Mouse (Mus musculus): Measurements from ENCODE around the gene Trpv1. TPM values are rescaled to one million over a fixed set of nuclear protein-coding genes. Genes with fewer than 3 reads are reported as not detected.
A peak's percentile ranks its signal among the peaks of the same experiment; 100 is the strongest.

Gene Trpv1
- polyA plus RNA-seq, 1 experiment from 2014 or later = 0.24 TPM

- 22% methylated on average over 5 of the region's 5 CpGs for WGBS
- Histone ChIP-seq H3K9ac (no peak overlapping the region), H3K4me1 (peaks cover 14% of the 10 kb centered on the region), H3K27ac (replicated peaks) (peak overlapping the region; percentile 74), H3K4me3 (replicated peaks) (no peak overlapping the region), H3K36me3 (no peaks in the 10 kb centered on the region), H3K4me2 (replicated peaks) (no peak overlapping the region), H3K27me3 (no peaks in the 10 kb centered on the region), H3K9me3 (replicated peaks) (no peaks in the 10 kb centered on the region)
- peak; percentile 18; the same call in 1 of the 2 replicates for ATAC-seq (ENCODE audit: insufficient number of reproducible peaks, low FRiP score, low TSS enrichment, low read depth)
These were observed 2.1 kb downstream of the Trpv1 start for GRCm38 (mm10) chr11:73235990-73236701.

DNA sequence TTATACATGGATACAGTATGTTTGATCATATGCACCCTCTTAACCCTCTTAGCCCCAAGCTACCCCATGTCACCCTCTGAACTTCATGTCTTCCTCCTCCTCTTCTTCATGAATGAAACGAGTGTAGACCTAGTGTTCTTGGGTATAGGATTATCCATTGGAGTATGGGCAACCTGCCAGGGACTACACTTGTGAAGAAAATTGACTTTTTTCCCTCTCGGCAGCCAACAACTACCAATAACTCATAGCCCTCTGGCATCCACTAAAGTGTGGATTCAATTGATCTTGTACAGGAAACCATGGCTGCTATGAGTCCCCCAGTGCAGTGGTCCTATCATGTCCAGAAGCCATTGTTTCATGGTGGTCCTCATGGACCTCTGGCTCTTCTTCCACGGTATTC is 2.6 kb downstream of the Trpv1 start:
- no peak for ATAC-seq (ENCODE audit: insufficient number of reproducible peaks, low FRiP score, low TSS enrichment, low read depth)

DNA sequence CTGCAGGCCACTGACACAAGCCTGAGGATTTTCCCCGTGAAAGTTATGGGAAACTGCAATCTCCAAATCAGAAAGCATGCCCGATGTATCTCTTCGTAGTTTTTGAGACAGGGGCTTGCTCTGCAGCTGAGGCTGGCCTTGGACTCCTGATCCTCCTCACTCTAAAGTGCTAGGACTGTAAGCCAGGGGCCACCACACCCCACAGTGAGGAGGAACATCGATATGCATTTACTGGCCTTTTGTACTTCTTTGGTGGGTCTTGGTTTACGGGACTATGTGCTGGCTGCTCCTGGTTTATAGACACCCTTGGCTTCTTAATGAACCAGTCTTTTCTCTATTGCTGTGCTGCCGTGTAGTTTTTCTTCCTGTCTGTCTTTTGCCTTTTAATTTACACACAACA is 8.1 kb downstream of the Trpv1 start:
- H3K36me3 ChIP-seq = no peaks in the 10 kb centered on the region
- H3K4me2 ChIP-seq (replicated peaks) = no peak overlapping the region
- 84% methylated on average over 6 of the region's 6 CpGs for WGBS
- H3K27ac ChIP-seq (replicated peaks) = no peak overlapping the region
- ATAC-seq (ENCODE audit: insufficient number of reproducible peaks, low FRiP score, low TSS enrichment, low read depth) = no peak
- H3K9me3 ChIP-seq (replicated peaks) = no peaks in the 10 kb centered on the region
- no peak overlapping the region for H3K4me3 ChIP-seq (replicated peaks)
- no peak overlapping the region for H3K9ac ChIP-seq
- H3K27me3 ChIP-seq = no peaks in the 10 kb centered on the region
- no peaks in the 10 kb centered on the region for H3K4me1 ChIP-seq

More for the DNA sequence above, 2.6 kb downstream of the Trpv1 start:
- no peak overlapping the region; the same call in 1 of the 2 replicates for H3K27ac ChIP-seq (replicated peaks)
- H3K27me3 ChIP-seq = no peaks in the 10 kb centered on the region
- no peak overlapping the region for H3K4me3 ChIP-seq (replicated peaks)
- H3K4me2 ChIP-seq (replicated peaks) = no peak overlapping the region
- no peaks in the 10 kb centered on the region for H3K9me3 ChIP-seq (replicated peaks)
- no peaks in the 10 kb centered on the region for H3K36me3 ChIP-seq
- no peak overlapping the region for H3K9ac ChIP-seq
- peaks cover 14% of the 10 kb centered on the region for H3K4me1 ChIP-seq
- 46% methylated on average over 3 of the region's 3 CpGs for WGBS

- no peaks in the 10 kb centered on the region for H3K4me1 ChIP-seq
- H3K27me3 ChIP-seq = no peaks in the 10 kb centered on the region
- H3K27ac ChIP-seq (replicated peaks) = no peak overlapping the region
- H3K4me3 ChIP-seq (replicated peaks) = no peak overlapping the region
- WGBS = 89% methylated on average over 4 of the region's 4 CpGs
- no peaks in the 10 kb centered on the region for H3K9me3 ChIP-seq (replicated peaks)
- H3K4me2 ChIP-seq (replicated peaks) = no peak overlapping the region
- ATAC-seq (ENCODE audit: insufficient number of reproducible peaks, low FRiP score, low TSS enrichment, low read depth) = no peak
- H3K9ac ChIP-seq = no peak overlapping the region
- H3K36me3 ChIP-seq = no peaks in the 10 kb centered on the region
These were observed 8.7 kb downstream of the Trpv1 start for GRCm38 (mm10) chr11:73242777-73243176.

GRCm38 (mm10) chr11:73257362-73257945 is 23.4 kb downstream of the Trpv1 start:
- no peak overlapping the region for H3K9ac ChIP-seq
- H3K27ac ChIP-seq (replicated peaks) = no peak overlapping the region
- no peaks in the 10 kb centered on the region for H3K4me1 ChIP-seq
- 80% methylated on average over 4 of the region's 4 CpGs for WGBS
- no peaks in the 10 kb centered on the region for H3K9me3 ChIP-seq (replicated peaks)
- no peak for ATAC-seq (ENCODE audit: insufficient number of reproducible peaks, low FRiP score, low TSS enrichment, low read depth)
- H3K27me3 ChIP-seq = no peaks in the 10 kb centered on the region
- H3K4me3 ChIP-seq (replicated peaks) = no peak overlapping the region
- H3K36me3 ChIP-seq = no peaks in the 10 kb centered on the region
- H3K4me2 ChIP-seq (replicated peaks) = no peak overlapping the region

DNA sequence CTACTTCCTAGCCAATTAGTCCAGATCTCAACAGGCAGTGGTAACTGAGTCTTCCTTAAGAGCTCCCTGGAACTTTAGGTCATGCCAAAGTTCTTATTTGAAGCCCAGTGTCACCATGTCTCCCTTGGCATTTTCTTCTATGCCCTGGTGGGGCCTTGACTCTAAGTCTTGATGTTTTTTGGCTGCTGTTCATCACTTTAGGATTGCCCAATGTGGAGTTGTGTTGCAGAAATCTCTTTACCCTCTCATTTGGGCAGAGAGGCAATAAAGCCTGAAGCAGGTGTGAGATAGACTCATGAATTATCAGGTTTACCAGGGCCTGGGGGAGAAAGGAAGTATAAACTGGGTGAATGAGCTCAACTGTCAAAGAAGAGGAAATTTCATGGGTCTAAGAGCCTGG is 24.6 kb downstream of the Trpv1 start:
- no peaks in the 10 kb centered on the region for H3K9me3 ChIP-seq (replicated peaks)
- ATAC-seq (ENCODE audit: insufficient number of reproducible peaks, low FRiP score, low TSS enrichment, low read depth) = no peak
- H3K4me3 ChIP-seq (replicated peaks) = no peak overlapping the region
- no peaks in the 10 kb centered on the region for H3K27me3 ChIP-seq
- H3K36me3 ChIP-seq = no peaks in the 10 kb centered on the region
- no peak overlapping the region for H3K27ac ChIP-seq (replicated peaks)
- no peak overlapping the region for H3K9ac ChIP-seq
- H3K4me1 ChIP-seq = no peaks in the 10 kb centered on the region
- H3K4me2 ChIP-seq (replicated peaks) = no peak overlapping the region

DNA sequence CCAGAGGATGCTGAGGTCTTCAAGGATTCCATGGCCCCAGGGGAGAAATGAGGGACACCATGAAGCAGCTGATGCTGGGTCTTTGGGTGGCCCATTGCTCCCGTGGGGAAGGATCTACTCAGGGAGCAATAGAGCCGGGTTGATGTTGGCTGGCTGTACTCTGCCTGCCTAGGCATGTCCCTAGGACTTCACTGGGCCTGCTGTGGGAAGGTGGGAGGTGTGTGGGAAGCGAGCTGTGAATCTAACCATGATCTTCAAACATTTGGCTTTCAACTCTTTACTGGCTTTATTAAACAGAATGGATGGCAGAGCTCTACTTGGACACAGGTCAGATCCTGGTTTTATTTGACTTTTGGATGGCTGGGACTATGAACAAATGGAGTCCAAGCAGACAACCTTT is 26.4 kb downstream of the Trpv1 start:
- H3K27me3 ChIP-seq = no peaks in the 10 kb centered on the region
- H3K9me3 ChIP-seq (replicated peaks) = no peaks in the 10 kb centered on the region
- no peak overlapping the region for H3K4me2 ChIP-seq (replicated peaks)
- no peak overlapping the region for H3K9ac ChIP-seq
- H3K4me1 ChIP-seq = no peaks in the 10 kb centered on the region
- H3K27ac ChIP-seq (replicated peaks) = no peak overlapping the region
- no peaks in the 10 kb centered on the region for H3K36me3 ChIP-seq
- H3K4me3 ChIP-seq (replicated peaks) = no peak overlapping the region
- 51% methylated on average over 3 of the region's 3 CpGs for WGBS
- ATAC-seq (ENCODE audit: insufficient number of reproducible peaks, low FRiP score, low TSS enrichment, low read depth) = no peak

DNA sequence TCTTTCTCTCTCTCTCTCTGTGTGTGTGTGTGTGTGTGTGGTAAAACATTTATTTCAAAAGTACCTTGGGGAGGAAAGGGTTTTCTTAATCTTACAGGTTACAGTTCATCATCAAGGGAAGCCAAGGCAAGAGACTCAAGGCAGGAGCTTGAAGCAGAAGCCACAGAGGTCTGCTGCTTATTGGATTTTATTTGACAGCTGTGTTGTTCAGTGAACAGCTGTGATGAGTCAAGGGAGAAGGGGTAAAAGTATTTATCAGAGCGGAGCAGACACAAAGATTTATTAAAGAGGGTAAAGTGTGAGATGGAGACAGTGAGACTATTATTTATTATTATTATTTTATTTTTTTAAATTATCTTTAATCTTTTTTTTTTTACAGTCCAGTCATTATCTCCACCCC is 27.3 kb downstream of the Trpv1 start:
- H3K9ac ChIP-seq = no peak overlapping the region
- ATAC-seq (ENCODE audit: insufficient number of reproducible peaks, low FRiP score, low TSS enrichment, low read depth) = no peak
- 67% methylated on average over 1 of the region's 1 CpGs for WGBS

DNA sequence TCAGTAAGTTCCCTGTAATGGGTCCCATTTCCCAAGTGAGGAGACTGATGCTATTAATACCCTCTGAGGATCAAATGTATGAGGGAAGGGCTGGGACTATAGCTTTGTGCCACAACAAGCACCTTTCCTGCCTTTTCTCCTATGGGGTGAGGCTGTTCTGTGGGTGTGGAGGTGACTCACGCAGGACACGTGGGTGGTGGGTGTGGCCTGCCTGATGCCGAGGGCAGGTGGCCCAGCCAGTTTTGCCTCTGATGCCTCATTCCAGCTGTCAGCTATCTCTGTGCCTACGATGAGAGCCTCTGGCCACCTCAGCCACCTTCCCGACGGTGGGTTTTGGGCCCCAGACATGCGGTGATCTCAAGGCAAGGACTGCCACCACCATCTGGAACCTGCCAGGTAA is 33.2 kb downstream of the Trpv1 start, which contains the start of gene Trpv3:
Gene Trpv3, plus strand, starts transcription at position 122 of the 400 bp plus-strand sequence.
- WGBS = 65% methylated on average over 7 of the region's 7 CpGs
- Histone ChIP-seq H3K9me3 (replicated peaks) (no peaks in the 10 kb centered on the region), H3K36me3 (no peaks in the 10 kb centered on the region), H3K4me2 (replicated peaks) (peak within 1 kb of the TSS; percentile 25; the same call in 1 of the 2 replicates), H3K9ac (no peak within 1 kb of the TSS), H3K27me3 (no peaks in the 10 kb centered on the region), H3K4me1 (no peaks in the 10 kb centered on the region), H3K4me3 (replicated peaks) (peak within 1 kb of the TSS; percentile 12), H3K27ac (replicated peaks) (peak within 1 kb of the TSS; percentile 55)
- no peak for ATAC-seq (ENCODE audit: insufficient number of reproducible peaks, low FRiP score, low TSS enrichment, low read depth)

More for the DNA sequence above, 27.3 kb downstream of the Trpv1 start:
- Histone ChIP-seq H3K27me3 (no peaks in the 10 kb centered on the region), H3K4me3 (replicated peaks) (no peak overlapping the region), H3K36me3 (no peaks in the 10 kb centered on the region), H3K4me2 (replicated peaks) (no peak overlapping the region), H3K27ac (replicated peaks) (no peak overlapping the region), H3K9me3 (replicated peaks) (no peaks in the 10 kb centered on the region), H3K4me1 (no peaks in the 10 kb centered on the region)

GRCm38 (mm10) chr11:73274821-73275220 is 40.7 kb downstream of the Trpv1 start:
- no peak overlapping the region for H3K9ac ChIP-seq
- 45% methylated on average over 2 of the region's 2 CpGs for WGBS

GRCm38 (mm10) chr11:73280710-73281109 is 46.6 kb downstream of the Trpv1 start:
- Histone ChIP-seq H3K27me3 (no peaks in the 10 kb centered on the region), H3K9ac (no peak overlapping the region), H3K27ac (replicated peaks) (no peak overlapping the region), H3K4me3 (replicated peaks) (no peak overlapping the region), H3K4me2 (replicated peaks) (no peak overlapping the region), H3K36me3 (no peaks in the 10 kb centered on the region), H3K9me3 (replicated peaks) (no peaks in the 10 kb centered on the region), H3K4me1 (0 out of 2 replicates have a peak, but pooled peaks cover 13% of the 10 kb centered on the region)
- ATAC-seq (ENCODE audit: insufficient number of reproducible peaks, low FRiP score, low TSS enrichment, low read depth) = no peak
- 41% methylated on average over 5 of the region's 5 CpGs for WGBS

More at GRCm38 (mm10) chr11:73274821-73275220, 40.7 kb downstream of the Trpv1 start:
- no peak for ATAC-seq (ENCODE audit: insufficient number of reproducible peaks, low FRiP score, low TSS enrichment, low read depth)
- Histone ChIP-seq H3K4me1 (no peaks in the 10 kb centered on the region), H3K4me3 (replicated peaks) (no peak overlapping the region), H3K36me3 (no peaks in the 10 kb centered on the region), H3K4me2 (replicated peaks) (no peak overlapping the region), H3K27ac (replicated peaks) (no peak overlapping the region), H3K9me3 (replicated peaks) (no peaks in the 10 kb centered on the region), H3K27me3 (no peaks in the 10 kb centered on the region)
